ENCODE assay signal across 12 mouse cellular contexts in genomic region chr19:16874991-16875540, GRCm38 (mm10). TPM values are rescaled to one million over a fixed set of nuclear protein-coding genes. Genes with fewer than 3 reads are reported as not detected.
DNase-seq lines count a peak whose midpoint lies in the region; ATAC-seq lines count a peak whose summit lies in the region.
"Had no signal": no experiment of that assay in that cellular context is flagged by ENCODE, and none has a peak within 500 bp of the region (broad histone marks: within the 10 kb centered on the region; RNA-seq: fewer than 3 reads in every experiment).

No protein-coding gene starts in this region.

- H3K27me3 ChIP-seq in kidney, embryonic 16.5 days (ENCODE audit: insufficient read depth, low read length): peaks cover 94% of the 10 kb centered on the region
- peaks cover 96% of the 10 kb centered on the region for H3K27me3 ChIP-seq in embryonic facial prominence, embryonic 15.5 days
- H3K27me3 ChIP-seq in midbrain, embryonic 13.5 days: peaks cover 97% of the 10 kb centered on the region

- peaks cover 23% of the 10 kb centered on the region for H3K4me1 ChIP-seq in kidney, embryonic 16.5 days (ENCODE audit: insufficient read depth, low read length)
- H3K4me1 ChIP-seq in embryonic facial prominence, embryonic 15.5 days: peaks cover 50% of the 10 kb centered on the region
- H3K4me1 ChIP-seq in midbrain, embryonic 13.5 days (replicated peaks): peaks cover 62% of the 10 kb centered on the region

- H3K27ac ChIP-seq in kidney, embryonic 16.5 days (ENCODE audit: low read length): no peak overlapping the region
- no peak overlapping the region for H3K27ac ChIP-seq in embryonic facial prominence, embryonic 15.5 days (replicated peaks)
- H3K27ac ChIP-seq in midbrain, embryonic 13.5 days: no peak overlapping the region

- ATAC-seq in kidney, embryonic 16.5 days (ENCODE audit: low FRiP score, low TSS enrichment): no peak
- no peak for ATAC-seq in embryonic facial prominence, embryonic 15.5 days (ENCODE audit: insufficient number of reproducible peaks, low FRiP score, low TSS enrichment, low read depth)
- ATAC-seq in midbrain, embryonic 13.5 days: no peak
- ATAC-seq: Patski had no signal

- H3K36me3 ChIP-seq in kidney, embryonic 16.5 days (ENCODE audit: insufficient read depth, low read length): no peaks in the 10 kb centered on the region
- H3K36me3 ChIP-seq in embryonic facial prominence, embryonic 15.5 days: no peaks in the 10 kb centered on the region
- no peaks in the 10 kb centered on the region for H3K36me3 ChIP-seq in midbrain, embryonic 13.5 days

- no peak overlapping the region for H3K9ac ChIP-seq in kidney, embryonic 16.5 days (replicated peaks; ENCODE audit: low read length)
- H3K9ac ChIP-seq in embryonic facial prominence, embryonic 15.5 days: no peak overlapping the region
- no peak overlapping the region for H3K9ac ChIP-seq in midbrain, embryonic 13.5 days (replicated peaks)

- no peaks in the 10 kb centered on the region for H3K9me3 ChIP-seq in kidney, embryonic 16.5 days (ENCODE audit: low read length)
- H3K9me3 ChIP-seq in embryonic facial prominence, embryonic 15.5 days (replicated peaks): no peaks in the 10 kb centered on the region
- H3K9me3 ChIP-seq in midbrain, embryonic 13.5 days: no peaks in the 10 kb centered on the region

- 3% methylated on average over 14 of the region's 14 CpGs for WGBS in kidney, embryonic 16.5 days
- 6% methylated on average over 14 of the region's 14 CpGs for WGBS in embryonic facial prominence, embryonic 15.5 days
- WGBS in midbrain, embryonic 13.5 days: 1% methylated on average over 14 of the region's 14 CpGs

- DNase-seq in embryo, embryonic 9.5 days (ENCODE audit: extremely low spot score): peak; percentile 17
- no peak for DNase-seq in embryo, embryonic 10 days (ENCODE audit: low spot score)
- DNase-seq in kidney, postnatal 36 days: no peak
- no peak for DNase-seq in gastrocnemius, adult 18-20 months (ENCODE audit: low spot score)
- no peak for DNase-seq in kidney, adult 11 months
- DNase-seq: kidney, adult 2 months had no signal

- H3K4me2 ChIP-seq in kidney, embryonic 16.5 days (replicated peaks; ENCODE audit: low read depth, low read length): no peak overlapping the region
- peak overlapping the region; percentile 80; the same call in 1 of the 2 replicates for H3K4me2 ChIP-seq in embryonic facial prominence, embryonic 15.5 days (replicated peaks)
- H3K4me2 ChIP-seq in midbrain, embryonic 13.5 days (replicated peaks): peak overlapping the region; percentile 86; the same call in 1 of the 2 replicates

- H3K4me3 ChIP-seq in kidney, embryonic 16.5 days (ENCODE audit: low read length): peak overlapping the region; percentile 48; the same call in 1 of the 2 replicates
- H3K4me3 ChIP-seq in embryonic facial prominence, embryonic 15.5 days (replicated peaks): peak overlapping the region; percentile 43; the same call in 1 of the 2 replicates
- peak overlapping the region; percentile 52; the same call in 1 of the 2 replicates for H3K4me3 ChIP-seq in midbrain, embryonic 13.5 days (replicated peaks)

RNA-seq across cellular contexts. Expression of gene Foxb2, which starts 1.5 kb away (rescaled TPM):
- not detected in 2 replicates for polyA plus RNA-seq in kidney, embryonic 16.5 days (2015; fragmentation: Nextera tagmentation; extraction: Ambion mirVana)
- 0.15 and 0.18 TPM in 2 replicates for polyA plus RNA-seq in embryonic facial prominence, embryonic 15.5 days (2015; fragmentation: Nextera tagmentation; extraction: Ambion mirVana)
- 0.31 and 0.84 TPM in 2 replicates for polyA plus RNA-seq in midbrain, embryonic 13.5 days (2015; fragmentation: Nextera tagmentation; extraction: Ambion mirVana)
- not detected for total RNA-seq in gastrocnemius, adult 18-20 months (2021)
- polyA plus RNA-seq: kidney, adult 2 months; Patski; spleen, adult 2 months; urinary bladder, adult 2 months had no signal
